Mouse (Mus musculus): Measurements from ENCODE around the gene Stxbp6. TPM values are rescaled to one million over a fixed set of nuclear protein-coding genes. Genes with fewer than 3 reads are reported as not detected.
"Not testable (repeated sequence)": the region's sequence is repeated elsewhere in the genome, so short reads cannot be mapped to it uniquely, and the experiment has no call there.

The Stxbp6 gene
- total and polyA plus RNA-seq, 2 experiments from 2014 or later, result 19.6 to 22.6 TPM

- Histone ChIP-seq H3K9me3 (ENCODE audit: low read length) (no peaks in the 10 kb centered on the region), H3K4me1 (ENCODE audit: insufficient read depth) (no peaks in the 10 kb centered on the region), H3K9ac (no peak overlapping the region), H3K4me3 (ENCODE audit: low read depth, low read length) (no peak overlapping the region), H3K27ac (ENCODE audit: low read depth, low read length) (no peak overlapping the region), H3K36me3 (ENCODE audit: insufficient read depth) (no peaks in the 10 kb centered on the region), H3K4me2 (ENCODE audit: low read depth) (no peak overlapping the region), H3K27me3 (ENCODE audit: insufficient read depth, low read length) (no peaks in the 10 kb centered on the region)
- ATAC-seq (no peak), DNase-seq (no peak)
- no peak for TF ChIP-seq CTCF (IDR thresholded peaks at IDR 0.05; ENCODE audit: low read depth)
- WGBS, result 90% methylated on average over 3 of the region's 3 CpGs
Measured at GRCm38 (mm10) chr12:45058007-45058406, 16.5 kb downstream of the Stxbp6 start.

DNA sequence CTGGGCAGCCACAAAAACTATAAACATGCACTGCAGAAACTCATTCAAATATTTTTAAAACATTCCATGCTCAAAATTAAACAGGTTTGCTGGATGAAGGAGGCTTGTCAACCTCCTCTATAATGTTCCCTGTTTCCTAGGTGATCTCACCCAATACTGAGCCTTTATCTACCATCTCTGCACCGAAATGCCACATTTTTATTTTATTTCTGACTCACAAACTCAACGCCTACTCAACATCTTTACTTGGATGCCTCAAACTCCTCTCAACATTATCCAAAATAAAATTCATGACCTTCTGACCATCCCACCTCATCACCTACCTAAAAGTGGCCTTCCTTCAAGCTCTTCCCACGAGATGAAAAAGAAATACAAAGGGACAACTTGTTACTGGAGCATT lies 18.1 kb downstream of the Stxbp6 start:
- H3K27ac ChIP-seq (ENCODE audit: low read depth, low read length), result no peak overlapping the region
- H3K4me2 ChIP-seq (ENCODE audit: low read depth), result no peak overlapping the region
- H3K36me3 ChIP-seq (ENCODE audit: insufficient read depth), result no peaks in the 10 kb centered on the region
- no peak overlapping the region for H3K4me3 ChIP-seq (ENCODE audit: low read depth, low read length)
- H3K9ac ChIP-seq, result no peak overlapping the region
- no peaks in the 10 kb centered on the region for H3K27me3 ChIP-seq (ENCODE audit: insufficient read depth, low read length)
- no peaks in the 10 kb centered on the region for H3K9me3 ChIP-seq (ENCODE audit: low read length)
- ATAC-seq, result no peak
- WGBS, result 88% methylated on average over 3 of the region's 3 CpGs
- no peaks in the 10 kb centered on the region; the same call in 1 of the 2 replicates for H3K4me1 ChIP-seq (ENCODE audit: insufficient read depth)
- no peak for TF ChIP-seq CTCF (IDR thresholded peaks at IDR 0.05; ENCODE audit: low read depth)
- no peak for DNase-seq

GRCm38 (mm10) chr12:45053319-45053718 lies 21.2 kb downstream of the Stxbp6 start:
- no peak overlapping the region for H3K9ac ChIP-seq
- no peaks in the 10 kb centered on the region for H3K36me3 ChIP-seq (ENCODE audit: insufficient read depth)
- no peak overlapping the region for H3K27ac ChIP-seq (ENCODE audit: low read depth, low read length)
- H3K4me2 ChIP-seq (ENCODE audit: low read depth), result no peak overlapping the region
- no peak for TF ChIP-seq CTCF (IDR thresholded peaks at IDR 0.05; ENCODE audit: low read depth)
- H3K9me3 ChIP-seq (ENCODE audit: low read length), result no peaks in the 10 kb centered on the region
- no peaks in the 10 kb centered on the region; the same call in 1 of the 2 replicates for H3K4me1 ChIP-seq (ENCODE audit: insufficient read depth)
- H3K4me3 ChIP-seq (ENCODE audit: low read depth, low read length), result no peak overlapping the region
- no peak for ATAC-seq
- no peaks in the 10 kb centered on the region for H3K27me3 ChIP-seq (ENCODE audit: insufficient read depth, low read length)
- DNase-seq, result no peak
- 85% methylated on average over 5 of the region's 5 CpGs for WGBS

GRCm38 (mm10) chr12:45052860-45053259 lies 21.6 kb downstream of the Stxbp6 start:
- ATAC-seq (peak; percentile 84), DNase-seq (peak; percentile 52)
- no peak overlapping the region for H3K4me3 ChIP-seq (ENCODE audit: low read depth, low read length)
- H3K9ac ChIP-seq, result no peak overlapping the region
- no peak for TF ChIP-seq CTCF (IDR thresholded peaks at IDR 0.05; ENCODE audit: low read depth)
- WGBS, result 53% methylated on average over 5 of the region's 5 CpGs
- H3K4me1 ChIP-seq (ENCODE audit: insufficient read depth), result no peaks in the 10 kb centered on the region; the same call in 1 of the 2 replicates
- no peaks in the 10 kb centered on the region for H3K27me3 ChIP-seq (ENCODE audit: insufficient read depth, low read length)
- H3K36me3 ChIP-seq (ENCODE audit: insufficient read depth), result no peaks in the 10 kb centered on the region
- no peak overlapping the region for H3K4me2 ChIP-seq (ENCODE audit: low read depth)
- H3K27ac ChIP-seq (ENCODE audit: low read depth, low read length), result no peak overlapping the region
- H3K9me3 ChIP-seq (ENCODE audit: low read length), result no peaks in the 10 kb centered on the region

- Histone ChIP-seq H3K27ac (ENCODE audit: low read depth, low read length) (no peak overlapping the region), H3K9ac (no peak overlapping the region), H3K27me3 (ENCODE audit: insufficient read depth, low read length) (no peaks in the 10 kb centered on the region), H3K36me3 (ENCODE audit: insufficient read depth) (no peaks in the 10 kb centered on the region), H3K9me3 (ENCODE audit: low read length) (no peaks in the 10 kb centered on the region), H3K4me2 (ENCODE audit: low read depth) (no peak overlapping the region), H3K4me1 (ENCODE audit: insufficient read depth) (no peaks in the 10 kb centered on the region; the same call in 1 of the 2 replicates), H3K4me3 (ENCODE audit: low read depth, low read length) (no peak overlapping the region)
- no peak for TF ChIP-seq CTCF (IDR thresholded peaks at IDR 0.05; ENCODE audit: low read depth)
- WGBS, result 66% methylated on average over 9 of the region's 9 CpGs
- DNase-seq (no peak), ATAC-seq (no peak)
Measured at GRCm38 (mm10) chr12:45049894-45050293, 24.6 kb downstream of the Stxbp6 start.

- not testable (repeated sequence) for H3K9me3 ChIP-seq (ENCODE audit: low read length); H3K4me3 ChIP-seq (ENCODE audit: low read depth, low read length); DNase-seq; H3K36me3 ChIP-seq (ENCODE audit: insufficient read depth); H3K27ac ChIP-seq (ENCODE audit: low read depth, low read length); ATAC-seq; H3K4me1 ChIP-seq (ENCODE audit: insufficient read depth); H3K9ac ChIP-seq; H3K4me2 ChIP-seq (ENCODE audit: low read depth); H3K27me3 ChIP-seq (ENCODE audit: insufficient read depth, low read length)
- WGBS, result 27% methylated on average over 8 of the region's 9 CpGs
Measured at GRCm38 (mm10) chr12:45047711-45048110, 26.8 kb downstream of the Stxbp6 start.

DNA sequence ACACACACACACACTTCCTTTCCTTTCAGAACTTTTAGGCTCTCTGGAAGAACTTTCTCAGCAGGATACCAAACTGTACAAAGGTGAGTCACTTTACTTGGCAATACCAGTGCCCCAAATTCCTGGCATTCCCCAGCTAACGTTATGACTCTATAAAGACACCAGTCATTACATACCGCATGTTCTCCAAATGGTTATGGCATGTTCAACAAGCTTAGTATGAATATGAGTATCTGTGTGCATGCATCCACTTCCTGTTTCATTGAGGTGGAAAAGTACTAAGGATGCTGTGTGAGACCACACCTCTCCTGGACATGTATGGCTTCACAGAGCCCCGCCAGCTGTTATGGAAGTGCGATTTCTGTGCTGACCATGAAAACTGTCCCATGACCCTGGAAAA lies 27.3 kb downstream of the Stxbp6 start:
- ATAC-seq, result no peak
- 74% methylated on average over 4 of the region's 4 CpGs for WGBS
- no peak for TF ChIP-seq CTCF (IDR thresholded peaks at IDR 0.05; ENCODE audit: low read depth)
- no peak overlapping the region for H3K4me3 ChIP-seq (ENCODE audit: low read depth, low read length)
- H3K27me3 ChIP-seq (ENCODE audit: insufficient read depth, low read length), result no peaks in the 10 kb centered on the region
- H3K9me3 ChIP-seq (ENCODE audit: low read length), result no peaks in the 10 kb centered on the region
- no peaks in the 10 kb centered on the region for H3K4me1 ChIP-seq (ENCODE audit: insufficient read depth)
- no peak overlapping the region for H3K4me2 ChIP-seq (ENCODE audit: low read depth)
- H3K27ac ChIP-seq (ENCODE audit: low read depth, low read length), result no peak overlapping the region
- no peak for DNase-seq
- H3K9ac ChIP-seq, result no peak overlapping the region
- H3K36me3 ChIP-seq (ENCODE audit: insufficient read depth), result no peaks in the 10 kb centered on the region

DNA sequence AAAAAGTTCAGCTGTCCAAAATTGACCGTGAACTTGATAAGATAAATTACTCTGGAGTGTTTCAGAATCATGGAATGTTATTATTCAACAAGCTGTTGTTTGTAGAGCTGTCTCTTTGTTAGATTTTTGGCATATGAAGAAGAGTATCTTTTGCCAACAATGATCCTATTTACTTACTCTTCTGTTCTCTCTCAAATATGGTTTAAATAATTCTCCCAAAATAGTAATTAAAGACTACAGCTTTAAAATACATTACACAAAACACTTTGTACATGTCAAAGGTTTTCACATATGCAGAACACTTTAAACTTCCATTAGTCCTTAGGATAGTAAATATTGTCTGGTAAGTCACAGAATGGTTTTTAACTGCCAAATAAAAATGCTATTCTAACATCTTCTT lies 29.9 kb downstream of the Stxbp6 start:
- no peaks in the 10 kb centered on the region for H3K9me3 ChIP-seq (ENCODE audit: low read length)
- H3K4me3 ChIP-seq (ENCODE audit: low read depth, low read length), result no peak overlapping the region
- 43% methylated on average over 1 of the region's 1 CpGs for WGBS
- H3K27ac ChIP-seq (ENCODE audit: low read depth, low read length), result no peak overlapping the region
- H3K36me3 ChIP-seq (ENCODE audit: insufficient read depth), result no peaks in the 10 kb centered on the region
- ATAC-seq, result no peak
- no peak overlapping the region for H3K9ac ChIP-seq
- H3K27me3 ChIP-seq (ENCODE audit: insufficient read depth, low read length), result no peaks in the 10 kb centered on the region
- H3K4me2 ChIP-seq (ENCODE audit: low read depth), result no peak overlapping the region
- no peaks in the 10 kb centered on the region for H3K4me1 ChIP-seq (ENCODE audit: insufficient read depth)
- TF ChIP-seq CTCF (IDR thresholded peaks at IDR 0.05; ENCODE audit: low read depth), result no peak
- DNase-seq, result no peak
